Mouse (Mus musculus) ES-E14 (cell line): ENCODE data around the gene Trpm7.

ENCODE experiments used
- CHD2 ChIP-seq: IDR thresholded peaks from 2 replicates; pipeline ENCODE4 v1.6.1; 2014; ENCODE audit warnings: mild to moderate bottlenecking, low read depth, low read length, inconsistent platforms
- ZC3H11A ChIP-seq: IDR thresholded peaks from 2 replicates; pipeline ENCODE4 v1.6.1; 2012; ENCODE audit warnings: low read depth, mild to moderate bottlenecking, inconsistent platforms, low read length, borderline replicate concordance

DNA sequence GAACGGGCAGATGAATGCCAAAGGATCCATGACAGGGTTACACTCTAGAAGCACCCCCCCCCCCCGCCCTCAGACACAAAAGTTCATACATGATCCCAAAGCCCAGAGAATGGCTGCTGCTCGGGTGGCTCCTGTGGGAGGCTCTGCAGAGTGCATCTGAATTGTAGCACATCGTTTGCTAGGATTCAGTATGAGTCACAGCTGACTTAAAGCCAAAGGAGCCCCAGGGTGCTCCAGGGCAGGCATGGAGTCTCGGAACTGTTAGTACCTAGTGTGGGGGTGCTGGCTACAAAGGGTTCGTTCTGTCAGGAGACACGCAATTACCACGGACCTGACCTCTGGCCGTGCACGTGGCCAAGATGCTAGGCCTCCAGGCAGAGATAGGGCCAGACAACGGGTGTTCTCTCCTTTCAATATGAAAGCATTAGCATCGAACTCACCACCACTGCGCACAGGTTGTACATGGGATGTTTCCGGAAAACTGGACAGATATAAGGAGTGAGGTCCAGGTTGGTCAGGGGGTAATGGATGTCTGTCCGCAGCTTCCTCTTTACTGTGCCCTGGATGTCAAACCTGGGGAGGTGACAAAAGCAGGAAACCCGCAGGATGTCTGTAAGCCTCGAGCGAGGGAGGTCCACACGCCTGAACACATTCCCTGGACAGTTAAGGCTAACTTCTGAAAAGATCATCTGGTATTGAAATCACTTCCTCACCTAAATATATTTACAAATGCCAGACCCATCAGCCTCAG is 106.4 kb downstream of the Trpm7 start:
- TF ChIP-seq ZC3H11A (no peak), CHD2 (no peak)
